Mouse (Mus musculus) midbrain, embryonic 13.5 days (tissue): ENCODE results near the gene Oxsm. TPM values are rescaled to one million over a fixed set of nuclear protein-coding genes. Genes with fewer than 3 reads are reported as not detected.
A peak's percentile ranks its signal among the peaks of the same experiment; 100 is the strongest.

Experiments used
- ATAC-seq: fragments of 200-750 bp; cut with Nextera tagmentation; 2 replicates; pipeline ENCODE4 v1.8.0; 2017; ENCODE audit warnings: mild to moderate bottlenecking, moderate TSS enrichment, moderate library complexity
- H3K27ac ChIP-seq: fragments of 300-500 bp; sonication (generic); 2 replicates; pipeline ENCODE4 v1.5.1; 2015; ENCODE audit warnings: inconsistent platforms, mild to moderate bottlenecking, moderate library complexity
- H3K27me3 ChIP-seq: fragments of 300-500 bp; sonication (generic); 2 replicates; pipeline ENCODE4 v1.6.1; 2015; ENCODE audit warnings: mild to moderate bottlenecking, inconsistent platforms
- H3K36me3 ChIP-seq: fragments of 300-500 bp; sonication (generic); 2 replicates; pipeline ENCODE4 v1.6.1; 2015; ENCODE audit warnings: mild to moderate bottlenecking, inconsistent platforms
- H3K4me1 ChIP-seq: fragments of 300-500 bp; sonication (generic); replicated peaks from 2 replicates; pipeline ENCODE4 v1.6.1; 2015; ENCODE audit warnings: inconsistent platforms
- H3K4me2 ChIP-seq: fragments of 300-500 bp; sonication (generic); replicated peaks from 2 replicates; pipeline ENCODE4 v1.6.1; 2015; ENCODE audit warnings: moderate library complexity, mild to moderate bottlenecking, inconsistent platforms
- H3K4me3 ChIP-seq: fragments of 300-500 bp; sonication (generic); replicated peaks from 2 replicates; pipeline ENCODE4 v1.5.1; 2015; ENCODE audit warnings: mild to moderate bottlenecking, inconsistent platforms
- H3K9ac ChIP-seq: fragments of 300-500 bp; sonication (generic); replicated peaks from 2 replicates; pipeline ENCODE4 v1.6.1; 2015; ENCODE audit warnings: mild to moderate bottlenecking, inconsistent platforms
- H3K9me3 ChIP-seq: fragments of 300-500 bp; sonication (generic); 2 replicates; pipeline ENCODE4 v1.6.1; 2016; ENCODE audit warnings: mild to moderate bottlenecking, inconsistent platforms
- WGBS: fragments of 180-500 bp; shearing (Covaris S2); methylation state at CpG from one replicate; pipeline ENCODE4 v1.1.7; 2015; 5-methylcytosine and 5-hydroxymethylcytosine counted together
- polyA plus RNA-seq: library from polyadenylated mRNA; unstranded; fragments of >200 nt; fragmentation: Nextera tagmentation; extraction: Ambion mirVana; gene quantifications from 2 replicates; pipeline ENCODE4 v1.2.1, GENCODE M21; 2015

Oxsm gene
- polyA plus RNA-seq, 1 experiment from 2014 or later, result 2.0 TPM

- H3K27ac ChIP-seq, result no peak overlapping the region
- no peaks in the 10 kb centered on the region for H3K9me3 ChIP-seq
- WGBS, result 87% methylated on average over 2 of the region's 2 CpGs
- peaks cover 15% of the 10 kb centered on the region for H3K36me3 ChIP-seq
- ATAC-seq, result no peak
- H3K9ac ChIP-seq, result no peak overlapping the region
- no peaks in the 10 kb centered on the region for H3K4me1 ChIP-seq
- H3K27me3 ChIP-seq, result no peaks in the 10 kb centered on the region
- no peak overlapping the region for H3K4me3 ChIP-seq
- H3K4me2 ChIP-seq, result no peak overlapping the region
Measured at GRCm38 (mm10) chr14:16256209-16256608, 6.6 kb upstream of the Oxsm start.

DNA sequence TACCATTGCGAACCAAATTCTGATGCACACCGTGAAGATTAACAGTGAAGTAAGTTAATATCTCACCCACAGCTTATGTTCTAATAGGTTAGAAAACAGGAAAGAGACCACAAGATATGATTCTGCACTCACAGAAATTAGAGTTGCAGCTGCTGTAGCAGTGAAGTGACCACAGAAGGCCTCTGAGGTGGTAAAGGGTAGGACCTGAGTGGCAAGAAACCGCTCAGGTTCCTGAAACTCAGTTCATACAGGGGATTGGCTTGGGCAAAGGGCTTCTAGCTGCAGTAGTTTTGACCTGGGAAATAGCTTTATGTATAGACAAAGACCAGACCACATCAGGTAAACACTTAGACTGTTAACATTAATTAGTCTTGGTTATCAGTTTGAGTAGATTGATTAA lies 6.1 kb upstream of the Oxsm start:
- WGBS, result 97% methylated on average over 3 of the region's 3 CpGs

GRCm38 (mm10) chr14:16250099-16250498 lies 491 bp upstream of the Oxsm start:
- H3K36me3 ChIP-seq, result no peaks in the 10 kb centered on the region
- H3K27ac ChIP-seq, result no peak overlapping the region
- no peak for ATAC-seq
- no peaks in the 10 kb centered on the region for H3K27me3 ChIP-seq
- peak overlapping the region; percentile 73 for H3K4me3 ChIP-seq
- 64% methylated on average over 3 of the region's 3 CpGs for WGBS
- H3K9ac ChIP-seq, result peak overlapping the region; percentile 92
- peaks cover 15% of the 10 kb centered on the region for H3K4me1 ChIP-seq
- H3K4me2 ChIP-seq, result peak overlapping the region; percentile 74
- H3K9me3 ChIP-seq, result no peaks in the 10 kb centered on the region

More for the DNA sequence above, 6.1 kb upstream of the Oxsm start:
- H3K4me3 ChIP-seq, result no peak overlapping the region
- no peak overlapping the region for H3K9ac ChIP-seq
- peaks cover 13% of the 10 kb centered on the region for H3K36me3 ChIP-seq
- H3K9me3 ChIP-seq, result no peaks in the 10 kb centered on the region
- H3K27ac ChIP-seq, result no peak overlapping the region
- H3K4me2 ChIP-seq, result no peak overlapping the region
- no peak for ATAC-seq
- H3K4me1 ChIP-seq, result no peaks in the 10 kb centered on the region
- H3K27me3 ChIP-seq, result no peaks in the 10 kb centered on the region

- no peaks in the 10 kb centered on the region for H3K36me3 ChIP-seq
- H3K9me3 ChIP-seq, result no peaks in the 10 kb centered on the region
- H3K27ac ChIP-seq, result peak overlapping the region; percentile 74; the same call in 1 of the 2 replicates
- peaks cover 20% of the 10 kb centered on the region for H3K4me1 ChIP-seq
- H3K27me3 ChIP-seq, result no peaks in the 10 kb centered on the region
- WGBS, result 20% methylated on average over 9 of the region's 9 CpGs
- H3K4me2 ChIP-seq, result peak overlapping the region; percentile 74
- peak; percentile 65 for ATAC-seq
- peak overlapping the region; percentile 92 for H3K9ac ChIP-seq
- peak overlapping the region; percentile 73 for H3K4me3 ChIP-seq
Measured at GRCm38 (mm10) chr14:16248603-16249157, 928 bp downstream of the Oxsm start.

- no peaks in the 10 kb centered on the region for H3K36me3 ChIP-seq
- no peak for ATAC-seq
- peak overlapping the region; percentile 74; the same call in 1 of the 2 replicates for H3K4me2 ChIP-seq
- no peak overlapping the region for H3K27ac ChIP-seq
- no peaks in the 10 kb centered on the region for H3K9me3 ChIP-seq
- WGBS, result 77% methylated on average over 3 of the region's 3 CpGs
- H3K4me3 ChIP-seq, result peak overlapping the region; percentile 73; the same call in 1 of the 2 replicates
- H3K4me1 ChIP-seq, result peaks cover 23% of the 10 kb centered on the region
- H3K9ac ChIP-seq, result no peak overlapping the region
- no peaks in the 10 kb centered on the region for H3K27me3 ChIP-seq
Measured at GRCm38 (mm10) chr14:16248135-16248534, 1.5 kb downstream of the Oxsm start.

DNA sequence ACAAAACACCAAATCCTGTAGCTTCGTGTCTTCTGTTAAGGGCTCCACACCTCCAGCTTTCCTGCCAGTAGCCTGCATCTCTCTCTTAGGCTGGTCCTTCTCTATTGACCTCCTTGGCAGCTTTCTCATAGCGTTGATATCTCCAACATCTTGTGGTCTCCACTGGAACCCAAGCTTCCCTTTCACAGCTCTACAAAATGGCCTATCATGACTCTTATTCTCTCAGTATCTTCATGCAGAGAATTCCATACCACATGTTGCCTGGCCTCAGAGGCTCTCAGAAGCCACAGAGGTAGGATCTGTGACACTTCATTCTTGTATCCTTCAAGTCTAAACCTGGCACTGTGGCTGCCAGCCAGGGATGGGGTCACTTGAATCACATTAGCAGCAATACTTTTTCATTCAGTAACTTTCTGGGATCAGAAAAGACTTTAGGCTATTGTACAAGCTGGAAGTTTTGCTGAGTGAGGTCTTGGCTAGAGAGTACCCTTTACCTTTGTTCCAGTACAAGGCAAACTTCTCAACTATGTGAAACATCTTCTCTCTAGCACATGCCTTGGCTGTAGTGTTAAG lies 3.2 kb downstream of the Oxsm start:
- Histone ChIP-seq H3K36me3 (no peaks in the 10 kb centered on the region), H3K9ac (no peak overlapping the region), H3K27me3 (no peaks in the 10 kb centered on the region), H3K4me1 (peaks cover 27% of the 10 kb centered on the region), H3K27ac (no peak overlapping the region), H3K9me3 (no peaks in the 10 kb centered on the region), H3K4me3 (no peak overlapping the region), H3K4me2 (no peak overlapping the region)
- WGBS, result 75% methylated on average over 2 of the region's 2 CpGs
- no peak for ATAC-seq

- Histone ChIP-seq H3K4me3 (no peak overlapping the region), H3K4me2 (no peak overlapping the region), H3K9ac (no peak overlapping the region), H3K36me3 (no peaks in the 10 kb centered on the region), H3K27me3 (no peaks in the 10 kb centered on the region), H3K27ac (no peak overlapping the region), H3K4me1 (peaks cover 26% of the 10 kb centered on the region), H3K9me3 (no peaks in the 10 kb centered on the region)
- ATAC-seq, result no peak
- 74% methylated on average over 1 of the region's 1 CpGs for WGBS
Measured at GRCm38 (mm10) chr14:16245127-16245526, 4.5 kb downstream of the Oxsm start.

- Histone ChIP-seq H3K4me1 (peaks cover 20% of the 10 kb centered on the region), H3K9ac (no peak overlapping the region), H3K9me3 (no peaks in the 10 kb centered on the region), H3K27ac (no peak overlapping the region), H3K4me3 (no peak overlapping the region), H3K36me3 (no peaks in the 10 kb centered on the region), H3K4me2 (no peak overlapping the region), H3K27me3 (no peaks in the 10 kb centered on the region)
- ATAC-seq, result no peak
- 55% methylated on average over 2 of the region's 2 CpGs for WGBS
Measured at GRCm38 (mm10) chr14:16244370-16244769, 5.2 kb downstream of the Oxsm start.

DNA sequence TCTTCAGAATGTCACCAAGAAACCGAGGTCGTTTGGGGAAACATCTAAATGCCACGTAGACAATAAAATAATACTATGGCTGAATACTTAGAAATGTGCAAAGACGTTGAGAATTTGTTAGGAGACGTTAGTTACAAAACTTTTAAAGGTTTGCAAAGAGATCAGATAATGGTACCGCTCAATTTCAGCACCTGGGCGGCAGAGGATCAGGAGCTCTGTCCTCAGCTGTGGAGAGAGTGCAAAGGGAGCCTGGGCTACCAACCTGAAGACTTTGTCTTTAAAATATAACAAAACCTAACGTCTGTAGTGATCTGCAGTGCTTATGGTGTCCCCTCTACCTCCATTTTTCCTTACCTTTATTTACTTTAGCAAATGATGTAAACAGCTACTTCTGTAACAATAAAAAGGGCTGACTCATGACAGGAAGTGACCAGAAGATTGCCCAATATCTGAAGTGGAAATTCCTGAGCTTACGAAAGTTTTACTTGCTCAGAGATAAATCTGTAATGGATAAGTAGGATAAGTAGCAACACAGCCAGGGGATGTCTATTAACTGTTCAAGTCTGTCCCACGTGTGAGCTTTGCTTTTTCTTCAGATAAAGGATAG lies 5.9 kb downstream of the Oxsm start:
- WGBS, result 19% methylated on average over 10 of the region's 10 CpGs
- Histone ChIP-seq H3K27ac (peak overlapping the region; percentile 76; the same call in 1 of the 2 replicates), H3K4me1 (peaks cover 19% of the 10 kb centered on the region), H3K4me2 (peak overlapping the region; percentile 65), H3K9me3 (no peaks in the 10 kb centered on the region), H3K4me3 (peak overlapping the region; percentile 56), H3K9ac (peak overlapping the region; percentile 72), H3K27me3 (no peaks in the 10 kb centered on the region), H3K36me3 (no peaks in the 10 kb centered on the region)
- no peak for ATAC-seq

DNA sequence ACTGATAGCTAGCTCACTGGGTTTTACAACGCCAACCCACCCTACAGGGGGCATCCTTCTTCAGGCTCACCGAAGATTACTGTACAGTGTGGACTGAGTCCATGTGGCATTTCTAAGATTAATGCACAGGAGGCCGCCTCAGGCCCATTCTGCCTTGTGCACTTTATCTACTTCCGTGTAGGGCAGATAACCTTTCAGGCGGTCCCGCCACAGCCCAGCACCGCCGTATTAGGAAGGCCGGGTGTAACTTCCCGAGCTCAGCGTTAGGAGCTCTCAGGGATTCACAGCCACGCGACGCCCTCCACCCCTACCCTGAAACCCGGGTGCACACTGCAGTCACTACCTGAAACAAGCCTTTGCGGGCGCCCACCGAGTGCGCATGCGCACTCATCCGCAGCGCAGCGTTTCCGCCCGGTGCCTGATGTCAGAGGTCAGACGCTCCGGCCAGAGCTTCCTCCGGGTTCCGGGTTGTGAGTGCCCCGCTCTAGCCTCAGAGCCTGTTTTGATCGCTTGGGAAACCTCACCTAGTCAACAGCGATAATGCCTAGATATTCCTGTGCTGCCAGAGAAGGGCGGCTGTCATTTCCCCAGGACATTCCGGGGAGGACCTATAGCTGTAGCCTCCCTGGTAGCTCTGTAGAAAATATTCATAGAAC lies 6.5 kb downstream of the Oxsm start:
- Histone ChIP-seq H3K27me3 (no peaks in the 10 kb centered on the region), H3K4me1 (peaks cover 13% of the 10 kb centered on the region), H3K4me2 (peak overlapping the region; percentile 65), H3K9ac (peak overlapping the region; percentile 72), H3K27ac (peak overlapping the region; percentile 76), H3K4me3 (peak overlapping the region; percentile 56), H3K9me3 (no peaks in the 10 kb centered on the region), H3K36me3 (no peaks in the 10 kb centered on the region)
- 5% methylated on average over 34 of the region's 34 CpGs for WGBS
- ATAC-seq, result peak; percentile 94

DNA sequence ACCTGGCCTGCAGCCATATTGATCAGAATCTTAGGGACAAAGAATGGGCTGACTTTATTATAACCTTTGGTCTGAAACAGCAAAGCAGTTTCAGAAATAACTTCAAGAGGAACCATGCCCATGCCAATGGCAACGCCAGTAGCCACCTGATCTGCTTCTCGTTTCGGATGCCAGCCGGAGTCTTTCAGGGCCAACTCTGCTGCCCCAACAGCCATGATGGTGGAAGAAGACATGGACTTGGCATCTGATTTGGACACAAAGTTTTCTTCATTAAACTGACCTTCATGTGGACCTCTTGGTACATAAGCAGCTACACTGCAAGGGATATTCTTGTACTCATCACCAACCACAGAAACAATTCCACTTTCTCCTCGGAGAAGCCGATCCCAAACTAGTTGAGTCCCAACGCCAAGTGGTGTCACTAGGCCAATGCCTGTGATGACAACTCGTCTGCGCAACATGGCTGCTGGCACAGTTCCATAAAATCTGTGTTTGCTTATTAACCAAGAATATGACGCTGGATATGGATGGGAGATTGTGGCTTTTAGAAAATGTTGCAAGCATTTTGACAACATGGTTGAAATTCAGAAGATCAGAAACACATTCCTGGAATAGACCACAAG lies 7.3 kb downstream of the Oxsm start:
- Histone ChIP-seq H3K27ac (no peak overlapping the region), H3K9me3 (peaks cover 5% of the 10 kb centered on the region; the same call in 1 of the 2 replicates), H3K9ac (no peak overlapping the region; the same call in 1 of the 2 replicates), H3K4me2 (peak overlapping the region; percentile 65), H3K27me3 (no peaks in the 10 kb centered on the region), H3K36me3 (no peaks in the 10 kb centered on the region), H3K4me1 (peaks cover 13% of the 10 kb centered on the region), H3K4me3 (peak overlapping the region; percentile 56; the same call in 1 of the 2 replicates)
- WGBS, result 97% methylated on average over 10 of the region's 10 CpGs
- no peak for ATAC-seq

DNA sequence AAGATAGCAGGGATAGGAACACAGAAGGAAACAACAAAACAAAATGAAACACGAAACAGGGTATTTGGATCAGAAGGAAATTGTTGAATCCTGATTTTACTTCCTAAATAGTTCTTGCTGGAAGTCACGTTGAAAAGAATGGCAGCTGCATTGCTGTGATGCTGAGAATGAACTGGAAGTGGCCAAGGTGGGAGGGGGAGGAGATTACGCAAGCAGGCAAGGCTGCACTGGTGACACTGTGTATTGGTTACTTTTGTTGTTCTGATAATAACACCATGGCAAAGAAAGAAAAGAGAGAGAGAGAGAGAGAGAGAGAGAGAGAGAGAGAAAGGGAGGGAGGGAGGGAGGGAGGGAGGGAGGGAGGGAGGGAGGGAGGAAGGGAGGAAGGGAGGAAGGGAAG lies 13.1 kb downstream of the Oxsm start:
- H3K36me3 ChIP-seq, result no peaks in the 10 kb centered on the region
- WGBS, result 72% methylated on average over 3 of the region's 3 CpGs
- no peak overlapping the region for H3K4me2 ChIP-seq
- H3K9ac ChIP-seq, result no peak overlapping the region
- no peak for ATAC-seq
- no peaks in the 10 kb centered on the region for H3K27me3 ChIP-seq
- no peak overlapping the region for H3K27ac ChIP-seq
- no peaks in the 10 kb centered on the region for H3K4me1 ChIP-seq
- no peak overlapping the region for H3K4me3 ChIP-seq
- H3K9me3 ChIP-seq, result peaks cover 5% of the 10 kb centered on the region; the same call in 1 of the 2 replicates
